Mouse (Mus musculus): Measurements from ENCODE around the gene Vmn1r18.
"Not testable (repeated sequence)": the region's sequence is repeated elsewhere in the genome, so short reads cannot be mapped to it uniquely, and the experiment has no call there.

Vmn1r18 gene

DNA sequence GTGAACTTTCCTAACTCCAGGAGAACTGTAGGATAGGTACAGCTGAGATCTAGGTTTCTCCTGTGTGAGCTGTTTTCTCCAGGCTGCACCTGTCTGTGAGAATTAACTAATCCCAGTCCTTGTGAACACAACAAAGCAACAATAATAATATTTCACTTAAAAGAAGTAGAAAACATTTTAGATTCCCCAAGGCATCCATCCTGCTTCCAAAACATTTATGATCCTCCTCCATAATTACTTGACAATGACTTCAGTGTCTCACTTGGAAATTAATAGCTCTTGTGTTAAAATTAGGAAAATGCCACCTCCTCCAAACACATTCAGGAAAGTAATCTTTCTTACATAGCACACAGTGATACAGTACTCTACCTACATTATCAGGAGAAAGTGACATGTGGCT, at the start of gene Vmn1r18:
Gene Vmn1r18, minus strand, starts transcription at position 101 of the 400 bp plus-strand sequence.
- no peak for DNase-seq (ENCODE audit: low spot score in 2 of 2)

DNA sequence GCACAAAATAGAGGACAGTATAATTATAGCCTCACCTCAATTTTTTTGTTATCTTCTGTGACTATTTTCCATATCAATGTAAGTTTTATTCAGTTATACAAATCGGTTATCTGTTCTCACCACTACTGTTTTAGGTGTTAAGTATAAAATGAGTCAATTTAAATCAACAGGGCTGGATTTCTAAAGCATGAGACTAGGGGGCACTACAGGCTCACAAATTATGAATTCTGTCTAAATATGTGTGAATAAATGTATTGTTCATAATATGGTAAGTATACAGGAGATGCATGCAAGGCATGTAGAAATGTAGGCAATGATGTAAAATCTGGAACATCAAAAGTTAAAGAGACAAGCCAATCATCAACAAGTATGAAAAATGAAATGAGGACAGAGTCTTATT, 35.6 kb upstream of the Vmn1r18 start:
- no peak for DNase-seq (ENCODE audit: low spot score in 2 of 2)

GRCm38 (mm10) chr6:57428630-57429029, 33.0 kb upstream of the Vmn1r18 start, which contains the start of gene Vmn1r20:
Gene Vmn1r20 (plus strand): TSS chr6:57428930.
- DNase-seq (ENCODE audit: low spot score in 2 of 2): no peak

DNA sequence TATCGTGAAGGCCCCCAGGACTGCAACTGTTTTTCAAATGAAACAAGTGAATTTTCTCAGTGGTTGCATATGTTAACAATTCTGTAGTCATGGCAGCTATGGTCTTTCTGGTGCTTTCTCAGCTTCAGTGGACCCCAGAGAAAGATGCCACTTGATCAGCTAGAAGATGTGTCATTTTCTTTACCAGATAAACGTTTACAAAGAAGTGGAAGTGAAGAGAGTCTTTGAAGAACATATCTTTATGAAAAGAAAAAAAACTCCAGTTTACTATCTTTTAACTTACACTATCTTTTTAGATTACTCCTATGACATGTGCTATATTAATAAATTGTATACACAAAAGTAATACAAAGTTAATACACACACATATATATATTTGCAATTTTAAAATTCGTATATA, 7.9 kb upstream of the Vmn1r18 start, which contains the start of gene Vmn1r19:
Gene Vmn1r19, plus strand, starts transcription at position 301 of the 400 bp plus-strand sequence.
- DNase-seq (ENCODE audit: low spot score in 2 of 2): not testable (repeated sequence)

GRCm38 (mm10) chr6:57367496-57367895, 28.1 kb downstream of the Vmn1r18 start:
- no peak for DNase-seq (ENCODE audit: low spot score in 2 of 2)

- not testable (repeated sequence) for DNase-seq (ENCODE audit: low spot score in 2 of 2)
Measured at GRCm38 (mm10) chr6:57365866-57366265, 29.7 kb downstream of the Vmn1r18 start.

DNA sequence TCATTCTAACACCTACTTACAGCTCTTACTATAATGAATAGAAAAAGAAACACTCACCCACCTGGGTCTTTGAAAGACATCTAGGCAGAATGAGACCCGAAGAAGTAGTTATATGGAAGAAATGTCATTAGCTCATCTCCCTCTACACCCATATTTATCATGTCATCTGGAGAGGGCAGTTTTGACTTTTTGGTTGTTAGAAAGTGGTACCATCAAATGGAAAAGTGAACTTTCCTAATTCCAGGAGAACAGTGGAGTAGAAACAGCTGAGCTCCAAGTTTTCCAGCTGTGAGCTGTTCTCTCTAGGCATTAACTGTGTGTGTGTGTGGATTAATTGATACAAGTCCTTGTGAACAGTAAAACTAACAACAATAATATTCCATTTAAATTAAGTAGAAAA, 32.0 kb downstream of the Vmn1r18 start, which contains the start of gene Vmn1r17:
Gene Vmn1r17, minus strand, starts transcription at position 101 of the 400 bp plus-strand sequence.
- DNase-seq (ENCODE audit: low spot score in 2 of 2): no peak

DNA sequence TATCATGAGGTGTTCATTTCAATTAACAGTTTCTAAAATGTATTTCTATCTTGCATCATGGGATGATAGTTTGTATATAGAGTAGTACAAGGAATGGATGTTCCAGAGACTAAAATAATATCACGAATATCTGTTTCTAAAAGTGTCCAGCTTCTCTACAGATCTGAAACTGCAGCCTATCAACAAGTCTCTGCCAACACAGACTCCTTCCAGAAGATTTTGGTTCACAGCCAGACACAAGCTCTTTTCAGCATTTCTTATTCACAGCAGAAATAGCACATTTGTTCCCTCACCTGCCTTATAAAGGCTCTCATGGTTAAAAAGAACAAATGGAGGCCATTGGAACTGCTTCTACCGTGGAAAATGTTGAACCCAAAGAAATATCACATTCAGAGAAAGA, 38.7 kb downstream of the Vmn1r18 start:
- no peak for DNase-seq (ENCODE audit: low spot score in 2 of 2)

DNA sequence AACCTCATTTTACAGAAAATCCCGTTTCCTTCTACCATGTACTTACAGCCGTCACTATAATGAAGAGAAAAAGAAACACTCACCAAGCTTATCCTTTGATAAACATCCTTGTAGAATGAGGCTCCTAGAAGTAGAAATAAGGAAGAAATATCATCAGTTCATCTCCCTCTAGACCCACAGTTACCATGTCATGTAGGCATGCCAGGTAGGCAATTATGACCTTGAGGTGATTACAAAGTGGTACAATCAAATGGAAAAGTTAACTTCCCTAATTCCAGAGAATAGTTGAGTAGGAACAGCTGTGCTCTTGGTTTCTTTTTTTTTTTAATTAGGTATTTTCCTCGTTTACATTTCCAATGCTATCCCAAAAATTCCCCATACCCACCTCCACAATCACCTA, 66.2 kb downstream of the Vmn1r18 start, which contains the start of gene Vmn1r16:
Gene Vmn1r16, minus strand, starts transcription at position 101 of the 400 bp plus-strand sequence.
- no peak for DNase-seq (ENCODE audit: low spot score in 2 of 2)

All from frontal cortex, postnatal 10 days (tissue).